Mouse (Mus musculus): ENCODE results near the gene Scube1. TPM values are rescaled to one million over a fixed set of nuclear protein-coding genes. Genes with fewer than 3 reads are reported as not detected.

Scube1 gene
- total and polyA plus RNA-seq, 3 experiments: not detected

- DNase-seq (ENCODE audit: low read depth, low spot score): no peak
- Histone ChIP-seq H3K27me3 (ENCODE audit: control insufficient read depth in 1 of 2, insufficient read depth in 2 of 2, low read length in 2 of 2) (no peaks in the 10 kb centered on the region), H3K79me2 (ENCODE audit: control insufficient read depth, insufficient read depth, low read length, poor library complexity) (no peaks in the 10 kb centered on the region), H3K4me1 (ENCODE audit: control insufficient read depth in 1 of 2, insufficient read depth in 2 of 2, low read length in 2 of 2) (no peaks in the 10 kb centered on the region), H3K4me3 (ENCODE audit: control insufficient read depth in 1 of 2, insufficient read depth in 1 of 2, low read depth in 2 of 2, low read length in 2 of 2) (no peak overlapping the region), H3K27ac (ENCODE audit: control insufficient read depth, low read depth, low read length) (no peak overlapping the region), H3K9ac (ENCODE audit: control insufficient read depth, low read depth, low read length, poor library complexity, severe bottlenecking) (no peak overlapping the region), H3K36me3 (ENCODE audit: control insufficient read depth in 1 of 2, insufficient read depth in 2 of 2, low read length in 2 of 2) (no peaks in the 10 kb centered on the region), H3K9me3 (replicated peaks; ENCODE audit: insufficient read depth, low read length) (no peaks in the 10 kb centered on the region)
- TF ChIP-seq GATA1 (IDR thresholded peaks at IDR 0.05; ENCODE audit: low read depth, low read length): no peak
- TF ChIP-seq UBTF (IDR thresholded peaks at IDR 0.05; ENCODE audit: borderline replicate concordance, insufficient read depth, low read depth, low read length): no peak
- no peak for TF ChIP-seq RCOR1 (IDR thresholded peaks at IDR 0.05; ENCODE audit: low read depth, low read length)
- TF ChIP-seq HCFC1 (IDR thresholded peaks at IDR 0.05; ENCODE audit: low read depth, low read length): no peak
- TF ChIP-seq GABPA (IDR thresholded peaks at IDR 0.05; ENCODE audit: low read depth, low read length): no peak
- no peak for TF ChIP-seq MAX (IDR thresholded peaks at IDR 0.05; ENCODE audit: low read length)
- TF ChIP-seq POLR2AphosphoS2 (IDR thresholded peaks at IDR 0.05; ENCODE audit: low read length): no peak
- no peak for TF ChIP-seq BHLHE40 (IDR thresholded peaks at IDR 0.05; ENCODE audit: borderline replicate concordance, low read depth, low read length)
- TF ChIP-seq ELF1 (IDR thresholded peaks at IDR 0.05; ENCODE audit: low read depth, low read length): no peak
- TF ChIP-seq MEF2A (IDR thresholded peaks at IDR 0.05; ENCODE audit: extremely low read depth, insufficient replicate concordance, low read depth, low read length, poor library complexity, severe bottlenecking): no peak
These were observed 98.6 kb downstream of the Scube1 start for GRCm38 (mm10) chr15:83626142-83626645.

DNA sequence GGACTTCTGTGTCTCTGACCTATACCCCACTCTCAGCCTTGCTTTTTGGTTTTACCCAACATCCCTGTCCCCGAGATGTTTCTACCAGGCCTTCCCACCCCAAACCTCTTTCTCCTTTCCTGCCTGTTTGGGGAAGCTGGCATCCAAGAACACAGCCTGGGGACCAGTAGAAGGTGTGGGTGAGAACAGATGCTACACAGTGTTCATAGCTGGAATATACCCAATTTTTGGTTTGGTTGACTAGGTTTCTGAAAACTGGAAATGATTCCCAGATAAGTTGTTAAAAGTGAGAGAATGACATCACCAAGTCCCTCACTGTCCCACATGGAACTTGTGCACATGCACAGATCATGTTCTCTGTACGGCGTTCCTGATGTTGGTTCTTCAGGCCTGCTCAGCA, 109.6 kb downstream of the Scube1 start:
- H3K4me1 ChIP-seq (ENCODE audit: control insufficient read depth in 1 of 2, insufficient read depth in 2 of 2, low read length in 2 of 2): no peaks in the 10 kb centered on the region
- TF ChIP-seq MAX (IDR thresholded peaks at IDR 0.05; ENCODE audit: low read length): no peak
- TF ChIP-seq MAFK (IDR thresholded peaks at IDR 0.05; ENCODE audit: borderline replicate concordance, low read depth, low read length): no peak
- no peak for TF ChIP-seq ELF1 (IDR thresholded peaks at IDR 0.05; ENCODE audit: low read depth, low read length)
- TF ChIP-seq USF1 (IDR thresholded peaks at IDR 0.05; ENCODE audit: low read depth, low read length): no peak
- TF ChIP-seq MYB (IDR thresholded peaks at IDR 0.05; ENCODE audit: low read depth, low read length): no peak
- TF ChIP-seq POLR2A (IDR thresholded peaks at IDR 0.05; ENCODE audit: control insufficient read depth in 1 of 2, insufficient read depth in 1 of 2, low read depth in 1 of 2, low read length in 2 of 2, poor library complexity in 1 of 2): no peak
- no peak for TF ChIP-seq JUND (IDR thresholded peaks at IDR 0.05; ENCODE audit: low read depth, low read length)
- TF ChIP-seq ZNF384 (IDR thresholded peaks at IDR 0.05; ENCODE audit: low read depth, low read length): no peak
- no peak for TF ChIP-seq TCF12 (IDR thresholded peaks at IDR 0.05; ENCODE audit: low read depth, low read length)
- no peak for TF ChIP-seq EP300 (IDR thresholded peaks at IDR 0.05; ENCODE audit: low read depth in 1 of 2, low read length in 2 of 2)
- H3K27ac ChIP-seq (ENCODE audit: control insufficient read depth, low read depth, low read length): no peak overlapping the region
- H3K27me3 ChIP-seq (ENCODE audit: control insufficient read depth in 1 of 2, insufficient read depth in 2 of 2, low read length in 2 of 2): peaks cover 0 to 2% of the 10 kb centered on the region in 2 experiments; a peak in 1 of 4 replicates
- H3K9ac ChIP-seq (ENCODE audit: control insufficient read depth, low read depth, low read length, poor library complexity, severe bottlenecking): no peak overlapping the region
- no peaks in the 10 kb centered on the region for H3K9me3 ChIP-seq (replicated peaks; ENCODE audit: insufficient read depth, low read length)
- H3K79me2 ChIP-seq (ENCODE audit: control insufficient read depth, insufficient read depth, low read length, poor library complexity): no peaks in the 10 kb centered on the region
- no peak overlapping the region for H3K4me3 ChIP-seq (ENCODE audit: control insufficient read depth in 1 of 2, insufficient read depth in 1 of 2, low read depth in 2 of 2, low read length in 2 of 2)
- H3K36me3 ChIP-seq (ENCODE audit: control insufficient read depth in 1 of 2, insufficient read depth in 2 of 2, low read length in 2 of 2): no peaks in the 10 kb centered on the region
- no peak for DNase-seq (ENCODE audit: low read depth, low spot score)
